Mouse (Mus musculus): ENCODE measurements at regions not wholly inside any gene's neighbourhood (a gene's known extent, or its start where the extent isn't known, plus 50 kb on each side); places are given as distances from the start of the nearest gene placed in this dataset.

- DNase-seq (ENCODE audit: low spot score) = no peak
Measured at GRCm38 (mm10) chr4:105467811-105468210, 310.7 kb downstream of the Plpp3 start.

- DNase-seq (ENCODE audit: low spot score) = no peak
Measured at GRCm38 (mm10) chr4:105469300-105469821, 312.2 kb downstream of the Plpp3 start.

GRCm38 (mm10) chr4:105474765-105475560, 314.7 kb upstream of the Gm12728 start:
- DNase-seq (ENCODE audit: low spot score) = no peak

GRCm38 (mm10) chr4:105476332-105476731, 313.3 kb upstream of the Gm12728 start:
- no peak for DNase-seq (ENCODE audit: low spot score)

- no peak for DNase-seq (ENCODE audit: low spot score)
Measured at GRCm38 (mm10) chr4:105486376-105486775, 303.3 kb upstream of the Gm12728 start.

- no peak for DNase-seq (ENCODE audit: low spot score)
Measured at GRCm38 (mm10) chr4:105496176-105496575, 293.5 kb upstream of the Gm12728 start.

GRCm38 (mm10) chr4:105506190-105506589, 283.5 kb upstream of the Gm12728 start:
- no peak for DNase-seq (ENCODE audit: low spot score)

GRCm38 (mm10) chr4:105507221-105507620, 282.4 kb upstream of the Gm12728 start:
- no peak for DNase-seq (ENCODE audit: low spot score)

GRCm38 (mm10) chr4:105509091-105509490, 280.6 kb upstream of the Gm12728 start:
- DNase-seq (ENCODE audit: low spot score) = no peak

GRCm38 (mm10) chr4:105510406-105510805, 279.3 kb upstream of the Gm12728 start:
- no peak for DNase-seq (ENCODE audit: low spot score)

GRCm38 (mm10) chr4:105525135-105525534, 264.5 kb upstream of the Gm12728 start:
- no peak for DNase-seq (ENCODE audit: low spot score)

- no peak for DNase-seq (ENCODE audit: low spot score)
Measured at GRCm38 (mm10) chr4:105526755-105527154, 262.9 kb upstream of the Gm12728 start.

GRCm38 (mm10) chr4:105527316-105527715, 262.4 kb upstream of the Gm12728 start:
- no peak for DNase-seq (ENCODE audit: low spot score)

- DNase-seq (ENCODE audit: low spot score) = no peak
Measured at GRCm38 (mm10) chr4:105531651-105532425, 257.8 kb upstream of the Gm12728 start.

- no peak for DNase-seq (ENCODE audit: low spot score)
Measured at GRCm38 (mm10) chr4:105535451-105535850, 254.2 kb upstream of the Gm12728 start.

- DNase-seq (ENCODE audit: low spot score) = no peak
Measured at GRCm38 (mm10) chr4:105545486-105545885, 244.2 kb upstream of the Gm12728 start.

GRCm38 (mm10) chr4:105549744-105550440, 239.8 kb upstream of the Gm12728 start:
- DNase-seq (ENCODE audit: low spot score) = no peak

GRCm38 (mm10) chr4:105551966-105552685, 237.5 kb upstream of the Gm12728 start:
- DNase-seq (ENCODE audit: low spot score) = no peak

GRCm38 (mm10) chr4:105554994-105555393, 234.7 kb upstream of the Gm12728 start:
- no peak for DNase-seq (ENCODE audit: low spot score)

- DNase-seq (ENCODE audit: low spot score) = no peak
Measured at GRCm38 (mm10) chr4:105555941-105556340, 233.7 kb upstream of the Gm12728 start.

GRCm38 (mm10) chr4:105557396-105557795, 232.3 kb upstream of the Gm12728 start:
- no peak for DNase-seq (ENCODE audit: low spot score)

- no peak for DNase-seq (ENCODE audit: low spot score)
Measured at GRCm38 (mm10) chr4:105560055-105560454, 229.6 kb upstream of the Gm12728 start.
